Mouse (Mus musculus) liver, embryonic 14.5 days (tissue): ENCODE measurements around the gene Zfp821.

Source experiments
- CTCF ChIP-seq: IDR thresholded peaks from 2 replicates; pipeline ENCODE4 v1.5.1; 2016; ENCODE audit warnings: antibody characterized with exemption, low read depth, control low read depth
- EP300 ChIP-seq: IDR thresholded peaks from 2 replicates; pipeline ENCODE4 v1.6.1; 2016; ENCODE audit warnings: antibody characterized with exemption, low read depth

DNA sequence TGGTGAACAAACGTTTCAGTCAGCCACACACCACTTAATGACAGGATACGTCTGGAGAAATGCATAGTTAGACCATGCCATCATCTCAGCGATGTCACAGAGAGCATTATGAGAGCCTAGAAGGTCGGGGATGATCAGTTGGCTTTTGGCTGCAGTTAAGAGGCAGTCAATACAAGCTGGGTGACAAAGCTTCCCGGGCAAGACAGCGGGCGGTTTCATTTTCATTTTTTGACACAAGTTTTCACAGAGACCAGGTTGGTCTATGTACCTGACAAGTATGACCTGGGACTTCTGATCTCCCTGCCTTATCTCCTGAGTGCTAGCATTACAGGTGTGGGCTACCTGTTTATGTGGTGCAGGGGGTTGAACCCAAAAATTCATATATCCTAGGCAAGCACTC, 60.7 kb downstream of the Zfp821 start:
- TF ChIP-seq CTCF (no peak), EP300 (no peak)
